Mouse (Mus musculus) megakaryocyte, embryonic 14.5 days (primary cell): ENCODE results near the gene Ppa2. TPM values are rescaled to one million over a fixed set of nuclear protein-coding genes. Genes with fewer than 3 reads are reported as not detected.

Source experiments
- H3K27me3 ChIP-seq: replicated peaks from 2 replicates; pipeline ENCODE3; 2012; ENCODE audit warnings: inconsistent platforms
- H3K36me3 ChIP-seq: replicated peaks from 2 replicates; pipeline ENCODE3; 2012; ENCODE audit warnings: low read length, inconsistent platforms, mixed read lengths
- H3K4me1 ChIP-seq: 2 replicates; pipeline ENCODE4 v1.6.1; 2012; ENCODE audit warnings: inconsistent platforms
- H3K4me3 ChIP-seq: replicated peaks from 2 replicates; pipeline ENCODE3; 2012; ENCODE audit warnings: moderate library complexity, mild to moderate bottlenecking, inconsistent platforms
- H3K9me3 ChIP-seq: 2 replicates; pipeline ENCODE4 v1.6.1; 2012; ENCODE audit warnings: inconsistent platforms
- FLI1 ChIP-seq: IDR thresholded peaks from 2 replicates; pipeline ENCODE4 v1.6.1; 2012; ENCODE audit warnings: low read length, inconsistent platforms, mixed read lengths
- GATA1 ChIP-seq: IDR thresholded peaks from 3 replicates; pipeline ENCODE4 v1.6.1; 2012; ENCODE audit warnings: mixed read lengths, low read length, inconsistent platforms, borderline replicate concordance
- polyA plus RNA-seq: library from polyadenylated mRNA; stranded (reverse); fragments of >175 nt; gene quantifications from 2 replicates; pipeline ENCODE4 v1.2.3, GENCODE M21; 2012; ENCODE audit warnings: low replicate concordance; ENCODE audit not compliant: insufficient read depth

Gene Ppa2
- polyA plus RNA-seq, 1 experiment: 18.5 TPM

DNA sequence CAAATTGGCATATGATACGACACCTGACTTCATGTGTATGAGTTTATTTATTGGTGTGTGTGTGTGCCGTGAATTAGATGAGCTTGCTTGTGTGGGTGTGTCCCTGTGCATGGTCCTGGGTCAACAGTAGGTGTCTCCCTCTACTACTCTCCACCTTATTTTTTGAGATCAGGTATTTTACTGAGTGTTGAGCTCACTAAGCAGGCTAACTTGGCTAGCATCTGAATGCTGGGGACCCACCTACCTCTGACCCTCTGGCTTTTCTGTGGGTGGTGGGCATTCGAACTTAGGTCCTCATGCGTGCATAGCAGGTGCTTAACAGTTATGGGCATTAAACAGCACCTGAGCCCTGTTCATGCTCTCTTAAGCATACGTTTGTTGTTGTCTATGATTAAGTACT is 96.3 kb downstream of the Ppa2 start:
- H3K27me3 ChIP-seq: no peaks in the 10 kb centered on the region
- H3K36me3 ChIP-seq: no peaks in the 10 kb centered on the region
- no peak overlapping the region for H3K4me3 ChIP-seq
- no peak for TF ChIP-seq FLI1
- no peak for TF ChIP-seq GATA1
- H3K4me1 ChIP-seq: no peaks in the 10 kb centered on the region
- H3K9me3 ChIP-seq: no peaks in the 10 kb centered on the region

DNA sequence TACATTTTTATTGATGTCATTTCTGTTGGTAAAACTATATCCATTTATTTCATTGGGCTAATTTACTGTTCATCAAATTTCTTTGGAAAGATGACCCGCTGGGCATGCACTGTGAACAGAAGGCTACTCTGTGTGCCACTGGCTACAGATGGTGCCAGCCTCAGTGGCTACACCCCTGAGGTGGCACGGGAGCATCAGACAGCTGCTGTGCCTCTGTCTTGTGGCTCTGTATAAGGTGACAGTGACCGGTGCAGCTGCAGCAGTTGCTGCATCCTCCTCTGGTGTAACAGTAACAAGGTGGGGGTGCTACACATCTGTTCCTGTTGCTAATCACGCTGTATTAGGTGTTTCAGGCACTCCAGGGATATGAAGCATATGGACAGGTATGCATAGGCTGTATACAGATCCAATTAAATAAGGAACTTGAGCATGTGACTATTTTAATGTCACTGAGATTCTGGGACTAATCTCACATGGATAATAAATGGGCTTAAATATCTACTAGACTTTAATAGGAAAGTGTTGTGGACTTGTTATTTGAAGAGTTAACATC is 101.3 kb downstream of the Ppa2 start:
- no peaks in the 10 kb centered on the region for H3K9me3 ChIP-seq
- no peaks in the 10 kb centered on the region for H3K36me3 ChIP-seq
- TF ChIP-seq FLI1 (no peak), GATA1 (no peak)
- no peaks in the 10 kb centered on the region for H3K27me3 ChIP-seq
- no peaks in the 10 kb centered on the region for H3K4me1 ChIP-seq
- H3K4me3 ChIP-seq: no peak overlapping the region

DNA sequence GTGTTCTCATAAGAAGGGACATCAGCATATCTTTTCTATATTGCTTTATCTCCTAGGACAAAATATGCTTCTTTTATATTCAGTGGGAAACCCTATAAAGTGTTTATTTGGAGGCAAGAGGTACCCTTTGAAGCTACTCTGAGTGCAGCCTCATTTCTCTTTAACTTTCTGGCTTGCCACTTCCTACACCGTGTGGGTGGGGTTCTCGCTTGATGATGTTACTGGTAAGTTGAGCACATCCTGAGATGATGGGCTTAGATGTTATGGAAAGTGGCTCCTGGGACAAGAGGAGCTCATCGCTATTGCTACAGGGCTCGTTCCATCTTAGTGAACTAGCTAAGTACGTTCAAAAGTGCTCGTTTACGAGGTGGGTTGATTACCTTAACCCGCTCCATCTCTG is 101.9 kb downstream of the Ppa2 start:
- Histone ChIP-seq H3K4me1 (no peaks in the 10 kb centered on the region), H3K4me3 (no peak overlapping the region), H3K36me3 (no peaks in the 10 kb centered on the region), H3K27me3 (no peaks in the 10 kb centered on the region), H3K9me3 (no peaks in the 10 kb centered on the region)
- TF ChIP-seq FLI1: no peak
- TF ChIP-seq GATA1: no peak

DNA sequence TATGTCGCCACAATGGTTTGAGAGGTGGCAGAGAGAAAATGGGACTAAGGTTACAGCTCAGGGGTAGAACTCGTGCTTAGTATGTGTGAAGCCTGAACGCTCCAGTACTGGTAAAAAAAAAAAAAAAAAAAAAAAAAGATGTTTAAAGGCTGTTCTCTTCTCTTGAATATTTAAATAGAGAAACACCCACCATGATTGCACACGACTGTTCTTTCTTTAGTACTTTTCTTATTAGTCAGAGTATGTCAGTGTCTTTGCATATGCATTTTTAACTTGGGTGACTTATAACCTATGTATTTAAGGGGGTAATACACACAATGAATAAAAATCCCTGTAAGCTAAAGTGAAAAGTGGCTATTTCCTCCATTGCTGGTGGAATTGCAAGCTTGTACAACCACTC is 104.8 kb downstream of the Ppa2 start:
- Histone ChIP-seq H3K9me3 (no peaks in the 10 kb centered on the region), H3K36me3 (no peaks in the 10 kb centered on the region), H3K27me3 (no peaks in the 10 kb centered on the region), H3K4me3 (no peak overlapping the region), H3K4me1 (no peaks in the 10 kb centered on the region)
- TF ChIP-seq FLI1 (no peak), GATA1 (no peak)

DNA sequence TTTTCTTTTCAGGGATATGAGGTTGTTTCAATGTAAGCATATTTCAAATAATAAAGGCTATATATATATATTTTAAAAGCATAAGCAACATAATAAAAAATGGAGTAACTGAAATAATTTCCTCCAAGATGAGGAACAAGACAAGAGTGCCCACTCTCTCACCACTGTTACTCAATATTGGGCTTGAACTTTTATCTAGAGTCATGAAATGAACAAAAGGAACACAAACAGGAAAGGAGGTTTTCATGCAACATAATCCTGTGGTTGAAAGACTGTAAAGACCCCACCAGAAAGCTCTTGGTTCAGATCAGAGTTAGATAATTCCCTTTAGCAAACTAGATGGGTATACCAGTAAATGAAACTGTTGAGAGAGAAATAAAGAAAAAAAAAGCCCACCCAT is 113.2 kb downstream of the Ppa2 start:
- Histone ChIP-seq H3K27me3 (no peaks in the 10 kb centered on the region), H3K9me3 (no peaks in the 10 kb centered on the region), H3K4me3 (no peak overlapping the region), H3K4me1 (no peaks in the 10 kb centered on the region), H3K36me3 (no peaks in the 10 kb centered on the region)
- TF ChIP-seq GATA1: no peak
- TF ChIP-seq FLI1: no peak

Other genes with a start within 250 kb of the Ppa2 start
- gene Ints12, start 218.3 kb upstream of the Ppa2 start, polyA plus RNA-seq: 2.5 TPM in 1 of 2 replicates, not detected in the other
- 3.2 and 3.7 TPM in 2 replicates for gene Gstcd, start 218.1 kb upstream of the Ppa2 start, polyA plus RNA-seq
- 0.25 TPM in 1 of 2 replicates, not detected in the other for gene Arhgef38, start 75.2 kb upstream of the Ppa2 start, polyA plus RNA-seq
- 1.8 TPM in 1 of 2 replicates, not detected in the other for gene Tet2, start 235.0 kb downstream of the Ppa2 start, polyA plus RNA-seq